Mouse (Mus musculus) right cerebral cortex, postnatal 36 days (tissue): ENCODE data around the gene Cobll1.
"Not testable (repeated sequence)": the region's sequence is repeated elsewhere in the genome, so short reads cannot be mapped to it uniquely, and the experiment has no call there.

Experiments used
- DNase-seq, 2 experiments: peaks; one replicate each; pipeline ENCODE4 v3.0.0; 2022; ENCODE audit warnings: low spot score in 2 of 2, mixed read lengths in 1 of 2

The Cobll1 gene

GRCm38 (mm10) chr2:65238964-65239570 lies at the start of gene Cobll1:
Gene Cobll1 (minus strand): TSS chr2:65239403.
- DNase-seq, result no peak

- no peak for DNase-seq
Measured at GRCm38 (mm10) chr2:65288696-65289095, 49.5 kb upstream of the Cobll1 start.

GRCm38 (mm10) chr2:65285380-65285779 lies 46.2 kb upstream of the Cobll1 start:
- no peak for DNase-seq

- no peak for DNase-seq
Measured at GRCm38 (mm10) chr2:65282979-65283378, 43.8 kb upstream of the Cobll1 start.

GRCm38 (mm10) chr2:65279029-65279690 lies 40.0 kb upstream of the Cobll1 start:
- DNase-seq, result no peak

- DNase-seq, result no peak
Measured at GRCm38 (mm10) chr2:65275443-65276061, 36.3 kb upstream of the Cobll1 start.

- DNase-seq, result no peak
Measured at GRCm38 (mm10) chr2:65273910-65274309, 34.7 kb upstream of the Cobll1 start.

- no peak for DNase-seq
Measured at GRCm38 (mm10) chr2:65268731-65269130, 29.5 kb upstream of the Cobll1 start.

GRCm38 (mm10) chr2:65267834-65268233 lies 28.6 kb upstream of the Cobll1 start:
- DNase-seq, result no peak

GRCm38 (mm10) chr2:65266576-65267299 lies 27.5 kb upstream of the Cobll1 start:
- DNase-seq, result no peak

- no peak for DNase-seq
Measured at GRCm38 (mm10) chr2:65262251-65262650, 23.0 kb upstream of the Cobll1 start.

- not testable (repeated sequence) for DNase-seq
Measured at GRCm38 (mm10) chr2:65260828-65261227, 21.6 kb upstream of the Cobll1 start.

GRCm38 (mm10) chr2:65260400-65260799 lies 21.2 kb upstream of the Cobll1 start:
- DNase-seq, result no peak

- DNase-seq, result no peak
Measured at GRCm38 (mm10) chr2:65257446-65257845, 18.2 kb upstream of the Cobll1 start.

GRCm38 (mm10) chr2:65256494-65257254 lies 17.5 kb upstream of the Cobll1 start:
- no peak for DNase-seq

GRCm38 (mm10) chr2:65250589-65251104 lies 11.4 kb upstream of the Cobll1 start:
- no peak for DNase-seq

- no peak for DNase-seq
Measured at GRCm38 (mm10) chr2:65249575-65249974, 10.4 kb upstream of the Cobll1 start.

- DNase-seq, result no peak
Measured at GRCm38 (mm10) chr2:65240173-65240745, 1.1 kb upstream of the Cobll1 start.

- DNase-seq, result peak in 1 of 2 experiments; percentile 21
Measured at GRCm38 (mm10) chr2:65238171-65238963, 836 bp downstream of the Cobll1 start.

- DNase-seq, result no peak
Measured at GRCm38 (mm10) chr2:65237610-65238170, 1.5 kb downstream of the Cobll1 start.
